Mouse (Mus musculus): Measurements from ENCODE around the gene Retreg1.

DNA sequence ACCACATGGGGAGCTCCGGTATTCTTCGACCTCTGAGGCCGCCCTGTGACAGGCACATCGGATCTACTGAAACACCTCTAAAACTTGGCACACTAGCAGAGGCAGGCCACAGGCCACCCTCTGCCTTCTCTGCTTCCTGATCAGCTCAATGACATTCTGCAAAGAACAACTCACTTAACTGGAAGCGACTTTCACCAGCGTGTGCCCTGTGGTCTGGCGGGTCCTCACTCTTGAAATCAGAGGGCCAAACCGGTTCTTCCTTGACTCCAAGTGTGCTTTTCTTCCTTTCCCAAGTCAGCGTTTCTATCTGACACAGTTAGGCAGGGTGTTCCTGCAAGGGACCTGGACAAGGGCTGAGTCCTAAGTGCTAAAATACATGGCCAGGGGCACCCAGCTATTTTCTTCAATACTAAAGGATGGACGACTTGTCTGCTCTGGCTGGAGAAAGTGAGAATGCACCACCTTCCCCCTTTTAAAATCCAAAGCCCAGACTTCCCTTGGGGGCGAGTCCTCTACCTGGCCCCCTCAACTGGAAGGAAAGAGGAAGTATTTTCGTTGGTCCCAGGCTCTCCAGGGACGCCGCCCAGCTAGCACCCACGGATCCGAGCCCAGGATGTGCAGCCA is 406 bp upstream of the Retreg1 start:
- no peak for TF ChIP-seq EP300 (IDR thresholded peaks at IDR 0.05; ENCODE audit: low read depth)
- no peak for TF ChIP-seq CTCF (IDR thresholded peaks at IDR 0.05; ENCODE audit: low read depth)

Measured in liver, embryonic 14.5 days (tissue).